Mouse (Mus musculus) heart, postnatal 4 days (tissue): Measurements from ENCODE around the gene Snx20. TPM values are rescaled to one million over a fixed set of nuclear protein-coding genes. Genes with fewer than 3 reads are reported as not detected.
A peak's percentile ranks its signal among the peaks of the same experiment; 100 is the strongest.
"Not testable (repeated sequence)": the region's sequence is repeated elsewhere in the genome, so short reads cannot be mapped to it uniquely, and the experiment has no call there.

Experiments
- DNase-seq: peaks from one replicate; pipeline ENCODE4 v3.0.0; 2021
- total RNA-seq, 2 experiments: library from RNA; stranded (reverse); gene quantifications; 2 replicates each; pipeline ENCODE4 v1.2.3; 2021

The Snx20 gene
- 1 to 10 TPM; 1.2 to 2.1 TPM for total RNA-seq

- no peak for DNase-seq
These were observed at the start of gene Snx20 for GRCm38 (mm10) chr8:88635474-88636397. Gene Snx20, minus strand, starts transcription at chr8:88636128.

GRCm38 (mm10) chr8:88683656-88684289, 47.8 kb upstream of the Snx20 start:
- DNase-seq: no peak

GRCm38 (mm10) chr8:88681046-88681445, 45.1 kb upstream of the Snx20 start:
- DNase-seq: no peak

GRCm38 (mm10) chr8:88680566-88680965, 44.6 kb upstream of the Snx20 start:
- no peak for DNase-seq

- DNase-seq: no peak
These were observed 41.1 kb upstream of the Snx20 start for GRCm38 (mm10) chr8:88677071-88677470.

GRCm38 (mm10) chr8:88675372-88676165, 39.6 kb upstream of the Snx20 start:
- DNase-seq: no peak

GRCm38 (mm10) chr8:88673859-88674258, 37.9 kb upstream of the Snx20 start:
- no peak for DNase-seq

- no peak for DNase-seq
These were observed 35.6 kb upstream of the Snx20 start for GRCm38 (mm10) chr8:88671575-88671974.

- no peak for DNase-seq
These were observed 34.9 kb upstream of the Snx20 start for GRCm38 (mm10) chr8:88670782-88671181.

GRCm38 (mm10) chr8:88668400-88669086, 32.6 kb upstream of the Snx20 start:
- no peak for DNase-seq

- no peak for DNase-seq
These were observed 30.5 kb upstream of the Snx20 start for GRCm38 (mm10) chr8:88666435-88666834.

- peak; percentile 46 for DNase-seq
These were observed 29.0 kb upstream of the Snx20 start for GRCm38 (mm10) chr8:88664947-88665346.

- no peak for DNase-seq
These were observed 28.2 kb upstream of the Snx20 start for GRCm38 (mm10) chr8:88664121-88664520.

- DNase-seq: no peak
These were observed 26.5 kb upstream of the Snx20 start for GRCm38 (mm10) chr8:88662401-88662821.

- DNase-seq: no peak
These were observed 23.9 kb upstream of the Snx20 start for GRCm38 (mm10) chr8:88659873-88660272.

GRCm38 (mm10) chr8:88655334-88655733, 19.4 kb upstream of the Snx20 start:
- no peak for DNase-seq

- DNase-seq: not testable (repeated sequence)
These were observed 15.2 kb upstream of the Snx20 start for GRCm38 (mm10) chr8:88651122-88651521.

GRCm38 (mm10) chr8:88650016-88650708, 14.2 kb upstream of the Snx20 start:
- DNase-seq: no peak

GRCm38 (mm10) chr8:88648322-88648721, 12.4 kb upstream of the Snx20 start:
- no peak for DNase-seq

GRCm38 (mm10) chr8:88646837-88647778, 11.2 kb upstream of the Snx20 start, which contains the start of gene Nod2:
Gene Nod2, plus strand, starts transcription at chr8:88647315.
- peak; percentile 85 for DNase-seq
